Mouse (Mus musculus) embryonic facial prominence, embryonic 10.5 days (tissue): Measurements from ENCODE around the gene Cpt1c. TPM values are rescaled to one million over a fixed set of nuclear protein-coding genes. Genes with fewer than 3 reads are reported as not detected.
A peak's percentile ranks its signal among the peaks of the same experiment; 100 is the strongest.
"Not testable (repeated sequence)": the region's sequence is repeated elsewhere in the genome, so short reads cannot be mapped to it uniquely, and the experiment has no call there.

Experiments
- DNase-seq: peaks from one replicate; pipeline ENCODE4 v3.0.0-alpha.2; 2017; ENCODE audit warnings: low spot score
- H3K27ac ChIP-seq: fragments of 300-500 bp; sonication (generic); replicated peaks from 2 replicates; pipeline ENCODE4 v1.5.1; 2016; ENCODE audit warnings: mild to moderate bottlenecking
- H3K27me3 ChIP-seq: fragments of 300-500 bp; sonication (generic); replicated peaks from 2 replicates; pipeline ENCODE4 v1.6.1; 2016; ENCODE audit warnings: low read depth, mild to moderate bottlenecking; ENCODE audit not compliant: poor library complexity, severe bottlenecking
- H3K36me3 ChIP-seq: fragments of 300-500 bp; sonication (generic); replicated peaks from 2 replicates; pipeline ENCODE4 v1.6.1; 2016; ENCODE audit warnings: mild to moderate bottlenecking, moderate library complexity
- H3K4me1 ChIP-seq: fragments of 300-500 bp; sonication (generic); 2 replicates; pipeline ENCODE4 v1.6.1; 2016
- H3K4me3 ChIP-seq: fragments of 300-500 bp; sonication (generic); 2 replicates; pipeline ENCODE4 v1.5.1; 2016; ENCODE audit warnings: mild to moderate bottlenecking, moderate library complexity
- H3K9me3 ChIP-seq: fragments of 300-500 bp; sonication (generic); 2 replicates; pipeline ENCODE4 v1.6.1; 2016; ENCODE audit warnings: mild to moderate bottlenecking
- WGBS: fragments of 180-500 bp; shearing (Covaris S2); methylation state at CpG from one replicate; pipeline ENCODE4 v1.1.7; 2016; 5-methylcytosine and 5-hydroxymethylcytosine counted together
- polyA plus RNA-seq: library from polyadenylated mRNA; unstranded; fragments of >200 nt; fragmentation: Nextera tagmentation; extraction: Ambion mirVana; gene quantifications from 2 replicates; pipeline ENCODE4 v1.2.1, GENCODE M21; 2016

Cpt1c gene
- 18.5 and 18.8 TPM in 2 replicates for polyA plus RNA-seq

DNA sequence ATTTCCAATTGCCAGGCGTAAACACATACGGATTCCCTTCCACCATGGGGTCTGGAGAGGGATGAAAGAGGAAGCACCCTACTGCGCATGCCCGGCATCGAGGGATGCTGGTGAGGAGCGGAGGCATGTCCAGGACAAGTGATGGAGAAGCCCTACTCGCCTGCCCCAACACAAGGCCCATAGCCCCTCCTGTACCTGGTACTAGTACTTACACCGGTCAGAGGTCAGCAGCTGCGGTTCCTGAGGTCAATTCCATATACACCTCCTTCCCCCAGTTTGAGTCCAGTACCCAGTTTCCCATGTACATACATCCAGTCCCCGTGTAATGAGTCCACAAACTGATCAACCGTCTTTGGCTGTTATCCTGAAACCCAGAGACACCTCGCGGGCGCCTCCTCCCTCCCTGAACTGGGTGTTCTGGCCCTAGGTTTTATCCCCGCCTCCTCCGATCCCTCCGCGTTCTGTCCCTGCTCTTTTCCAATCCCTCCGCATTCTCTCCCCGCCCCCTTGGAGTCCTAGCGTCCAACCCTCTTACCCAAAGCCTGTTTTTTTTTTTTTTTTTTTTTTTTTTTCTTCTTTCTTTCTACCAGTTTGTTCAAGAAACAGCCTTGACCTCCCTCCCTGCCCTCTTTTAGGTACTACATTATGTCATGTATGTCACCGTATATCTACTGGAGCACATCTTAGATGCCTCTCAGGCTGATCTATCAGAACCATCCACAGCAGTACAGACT, at the start of gene Cpt1c:
Cpt1c (minus strand) TSS at position 469 of the 734 bp plus-strand sequence.
- Histone ChIP-seq H3K27ac (peak within 1 kb of the TSS; percentile 85), H3K4me3 (peak within 1 kb of the TSS; percentile 65), H3K36me3 (peaks cover 46% of the 10 kb centered on the region), H3K27me3 (no peaks in the 10 kb centered on the region), H3K4me1 (peaks cover 45% of the 10 kb centered on the region), H3K9me3 (no peaks in the 10 kb centered on the region)
- DNase-seq, result peak; percentile 87
- WGBS, result 1% methylated on average over 22 of the region's 22 CpGs

DNA sequence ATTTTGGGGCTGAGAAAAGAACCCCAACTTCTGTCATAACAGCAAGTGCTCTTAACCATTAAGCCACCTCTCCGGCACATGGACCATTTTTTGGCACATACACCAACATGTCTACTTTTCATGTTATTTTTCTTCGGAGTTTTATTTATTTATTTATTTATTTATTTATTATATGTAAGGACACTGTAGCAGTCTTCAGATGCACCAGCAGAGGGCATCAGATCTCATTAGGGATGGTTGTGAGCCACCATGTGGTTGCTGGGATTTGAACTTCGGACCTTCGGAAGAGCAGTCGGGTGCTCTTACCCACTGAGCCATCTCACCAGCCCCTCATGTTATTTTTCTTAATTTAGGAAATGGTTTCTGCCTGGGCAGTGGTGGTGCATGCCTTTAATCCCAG, 49.1 kb upstream of the Cpt1c start:
- not testable (repeated sequence) for DNase-seq, H3K9me3 ChIP-seq, H3K27ac ChIP-seq, H3K4me3 ChIP-seq
- Histone ChIP-seq H3K36me3 (peaks cover 26% of the 10 kb centered on the region), H3K27me3 (peaks cover 14% of the 10 kb centered on the region; the same call in 1 of the 2 replicates), H3K4me1 (peaks cover 35% of the 10 kb centered on the region)
- 82% methylated on average over 5 of the region's 5 CpGs for WGBS

DNA sequence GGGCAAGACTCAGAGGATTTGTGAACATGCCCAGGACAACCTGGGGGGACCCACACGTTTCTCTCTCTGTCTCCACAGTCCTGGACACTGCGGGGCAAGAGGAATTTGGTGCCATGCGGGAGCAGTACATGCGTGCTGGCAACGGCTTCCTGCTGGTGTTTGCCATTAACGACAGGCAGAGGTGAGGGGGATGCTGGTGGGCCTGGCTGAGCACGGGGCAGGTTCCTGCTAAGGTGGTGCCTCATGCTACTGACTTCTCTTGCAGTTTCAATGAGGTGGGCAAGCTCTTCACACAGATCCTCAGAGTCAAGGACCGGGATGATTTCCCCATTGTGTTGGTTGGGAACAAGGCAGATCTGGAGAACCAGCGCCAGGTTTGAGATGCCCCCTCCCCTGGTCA, 45.6 kb upstream of the Cpt1c start:
- Histone ChIP-seq H3K27me3 (peaks cover 18% of the 10 kb centered on the region; the same call in 1 of the 2 replicates), H3K4me1 (peaks cover 40% of the 10 kb centered on the region), H3K9me3 (no peaks in the 10 kb centered on the region), H3K36me3 (no peaks in the 10 kb centered on the region), H3K4me3 (0 out of 2 replicates have a peak overlapping the region, but pooled peaks have one; percentile 5), H3K27ac (no peak overlapping the region)
- WGBS, result 78% methylated on average over 9 of the region's 9 CpGs
- no peak for DNase-seq

DNA sequence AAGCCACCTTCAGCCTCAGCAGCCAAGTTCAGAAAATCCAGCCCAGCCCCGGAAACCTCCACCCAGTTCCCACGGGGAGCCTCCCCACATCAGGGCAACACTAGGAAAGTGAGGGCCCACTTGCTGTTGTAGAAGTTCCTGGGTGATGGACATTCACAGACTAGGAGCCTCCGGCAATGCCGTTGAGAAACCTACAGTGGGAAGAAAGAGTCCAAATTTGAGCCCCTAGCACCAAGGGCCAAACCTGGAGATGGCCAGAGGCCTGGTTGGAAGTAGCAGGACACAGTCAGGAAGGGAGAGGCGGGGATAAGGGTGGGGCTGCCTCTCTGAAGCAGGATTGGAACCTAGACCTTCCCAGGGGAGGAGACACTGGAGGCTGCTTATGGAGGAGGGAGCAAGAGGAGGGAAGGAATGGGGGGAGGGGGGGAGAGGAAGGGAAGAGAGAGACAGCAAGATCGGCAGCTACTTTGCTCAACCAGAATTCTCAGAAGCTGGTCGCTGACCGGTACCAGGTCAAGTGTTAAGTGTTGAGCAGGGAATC, 44.5 kb upstream of the Cpt1c start:
- H3K36me3 ChIP-seq, result peaks cover 3% of the 10 kb centered on the region
- H3K27me3 ChIP-seq, result peaks cover 18% of the 10 kb centered on the region; the same call in 1 of the 2 replicates
- peak overlapping the region; percentile 98 for H3K4me3 ChIP-seq
- H3K4me1 ChIP-seq, result peaks cover 50% of the 10 kb centered on the region
- no peak overlapping the region for H3K27ac ChIP-seq
- WGBS, result 31% methylated on average over 8 of the region's 8 CpGs
- DNase-seq, result no peak
- H3K9me3 ChIP-seq, result no peaks in the 10 kb centered on the region

DNA sequence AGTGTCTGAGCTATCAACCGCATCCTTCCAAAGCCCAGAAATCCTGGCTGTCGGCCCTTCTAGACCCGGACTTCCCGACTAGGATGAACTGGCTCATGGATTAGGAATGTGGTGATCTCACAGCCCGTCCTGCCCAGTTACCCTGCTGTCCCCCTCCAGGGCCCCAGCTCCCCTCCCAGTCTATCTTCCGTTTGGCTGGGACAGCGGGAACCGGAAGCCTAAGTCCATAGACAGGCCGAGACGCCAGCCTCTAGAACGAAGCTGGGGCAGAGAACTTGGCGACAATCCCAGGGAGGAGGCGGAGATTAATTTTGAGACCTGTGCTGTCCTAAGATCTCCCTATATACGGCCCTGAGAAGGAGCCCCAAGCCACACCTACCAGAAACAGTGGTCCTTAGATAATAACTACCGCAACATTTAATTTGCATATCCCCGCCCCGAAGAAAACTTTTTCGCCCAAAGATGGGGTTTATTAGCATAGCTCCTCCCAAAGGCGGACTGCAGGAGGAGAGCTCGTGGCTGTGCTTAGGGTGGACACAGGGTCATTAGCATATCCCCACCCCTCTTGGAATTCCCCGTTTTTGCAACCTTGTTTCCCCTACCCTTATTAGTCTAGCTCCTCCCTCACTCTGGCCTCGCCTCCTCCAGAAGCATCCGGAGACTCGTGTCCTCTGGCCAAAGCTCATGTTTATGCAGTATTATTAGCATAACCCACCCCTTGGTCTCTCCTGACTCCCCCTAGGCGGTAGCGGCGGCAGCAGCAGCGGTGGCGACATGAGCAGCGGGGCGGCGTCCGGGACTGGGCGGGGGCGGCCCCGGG, 42.8 kb upstream of the Cpt1c start, which contains the start of gene Rras:
Rras (plus strand) TSS at position 720 of the 820 bp plus-strand sequence.
- H3K4me1 ChIP-seq, result peaks cover 51% of the 10 kb centered on the region
- H3K9me3 ChIP-seq, result no peaks in the 10 kb centered on the region
- DNase-seq, result peak; percentile 92
- peaks cover 18% of the 10 kb centered on the region; the same call in 1 of the 2 replicates for H3K27me3 ChIP-seq
- H3K4me3 ChIP-seq, result peak within 1 kb of the TSS; percentile 98
- peaks cover 20% of the 10 kb centered on the region for H3K36me3 ChIP-seq
- H3K27ac ChIP-seq, result peak within 1 kb of the TSS; percentile 96
- WGBS, result under 1% methylated on average over 36 of the region's 36 CpGs

DNA sequence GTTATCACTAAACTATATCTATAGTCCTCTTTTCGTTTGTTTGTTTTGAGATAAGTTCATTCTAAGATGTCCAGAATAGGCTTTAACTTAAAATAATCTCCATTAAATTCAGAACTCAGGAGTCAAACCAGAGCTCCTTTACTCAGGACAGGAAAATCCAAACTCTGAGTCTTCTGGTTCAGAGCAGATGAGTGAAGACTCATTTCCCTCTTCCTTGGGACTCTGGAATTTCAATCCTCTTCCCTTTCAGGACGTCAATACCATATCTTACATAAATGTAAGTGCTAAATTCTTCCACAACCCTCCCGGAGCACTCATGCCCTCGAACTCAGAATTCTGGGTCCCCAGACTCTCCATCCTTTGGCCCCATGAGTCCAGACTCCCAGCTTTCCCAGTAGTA, 42.1 kb upstream of the Cpt1c start:
- 2% methylated on average over 4 of the region's 4 CpGs for WGBS

DNA sequence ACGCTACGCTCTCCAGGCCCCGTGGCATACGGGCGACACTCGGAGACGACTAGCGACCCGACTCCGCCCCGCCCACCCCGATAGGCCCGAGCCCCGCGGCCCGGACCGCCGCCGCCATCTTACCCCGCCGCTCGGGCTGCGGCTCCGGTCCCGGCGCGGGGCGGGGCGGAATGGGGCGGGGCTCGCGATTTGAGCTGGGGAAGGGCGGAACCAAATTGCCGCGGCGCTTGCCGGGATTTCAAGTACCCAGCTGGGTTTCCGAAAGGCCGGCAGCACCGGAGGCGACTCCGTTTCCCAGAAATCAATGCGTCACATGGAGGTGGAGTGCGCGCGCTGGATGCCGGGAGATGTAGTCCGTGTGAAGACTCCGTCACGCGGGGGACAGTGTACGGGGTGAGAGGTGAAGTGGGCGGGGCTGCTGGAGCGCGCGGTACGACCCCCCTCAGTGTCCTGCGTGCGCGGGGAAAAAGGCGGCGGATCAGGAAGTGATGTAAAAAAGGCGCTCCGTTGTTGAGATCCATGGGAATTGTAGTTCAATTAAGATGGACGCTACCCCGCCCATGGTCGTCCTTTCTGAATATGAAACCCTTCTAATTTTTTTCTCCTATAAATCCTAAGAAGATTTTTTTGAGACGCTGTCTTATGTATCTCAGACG, 41.4 kb upstream of the Cpt1c start, which contains the start of gene Scaf1:
Scaf1 (minus strand) TSS at position 407 of the 656 bp plus-strand sequence.
- Histone ChIP-seq H3K27ac (peak within 1 kb of the TSS; percentile 96), H3K27me3 (peaks cover 18% of the 10 kb centered on the region; the same call in 1 of the 2 replicates), H3K9me3 (no peaks in the 10 kb centered on the region), H3K4me3 (peak within 1 kb of the TSS; percentile 98), H3K36me3 (peaks cover 33% of the 10 kb centered on the region), H3K4me1 (peaks cover 49% of the 10 kb centered on the region)
- DNase-seq, result peak; percentile 100
- under 1% methylated on average over 69 of the region's 69 CpGs for WGBS

More for the DNA sequence above, 42.1 kb upstream of the Cpt1c start:
- H3K9me3 ChIP-seq, result no peaks in the 10 kb centered on the region
- peaks cover 18% of the 10 kb centered on the region; the same call in 1 of the 2 replicates for H3K27me3 ChIP-seq
- peak overlapping the region; percentile 98 for H3K4me3 ChIP-seq
- H3K4me1 ChIP-seq, result peaks cover 51% of the 10 kb centered on the region
- H3K27ac ChIP-seq, result peak overlapping the region; percentile 96
- H3K36me3 ChIP-seq, result peaks cover 27% of the 10 kb centered on the region
- DNase-seq, result no peak

DNA sequence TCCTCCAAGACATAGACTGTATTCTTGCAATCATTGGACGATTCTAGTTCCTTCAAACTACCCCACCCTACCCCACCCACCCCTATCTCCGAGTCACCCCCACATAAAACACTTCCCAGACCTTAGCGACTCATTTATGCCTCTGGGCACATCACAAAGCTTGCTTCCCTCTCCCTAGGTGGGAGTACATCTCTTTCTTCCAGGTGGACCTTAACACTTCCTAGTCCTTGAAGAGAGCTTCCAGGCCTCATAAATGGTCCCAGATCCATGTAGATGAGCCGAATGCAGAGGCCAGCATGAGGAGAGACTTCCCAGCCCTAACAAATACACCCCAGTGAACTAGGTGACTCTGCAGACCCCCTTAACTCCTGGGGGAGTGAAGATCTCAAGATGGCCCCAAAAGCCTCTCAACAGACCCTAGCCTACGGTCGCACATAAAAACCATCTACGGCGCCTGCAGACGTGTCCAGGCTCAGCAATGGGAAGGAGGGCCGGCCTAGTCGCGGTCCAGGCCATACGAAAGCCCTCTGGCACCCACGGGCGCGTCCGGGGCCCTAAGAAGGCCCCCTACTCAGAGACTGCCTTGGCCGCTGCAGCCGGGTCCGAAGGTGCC, 40.8 kb upstream of the Cpt1c start:
- DNase-seq, result no peak
- peak overlapping the region; percentile 98 for H3K4me3 ChIP-seq

DNA sequence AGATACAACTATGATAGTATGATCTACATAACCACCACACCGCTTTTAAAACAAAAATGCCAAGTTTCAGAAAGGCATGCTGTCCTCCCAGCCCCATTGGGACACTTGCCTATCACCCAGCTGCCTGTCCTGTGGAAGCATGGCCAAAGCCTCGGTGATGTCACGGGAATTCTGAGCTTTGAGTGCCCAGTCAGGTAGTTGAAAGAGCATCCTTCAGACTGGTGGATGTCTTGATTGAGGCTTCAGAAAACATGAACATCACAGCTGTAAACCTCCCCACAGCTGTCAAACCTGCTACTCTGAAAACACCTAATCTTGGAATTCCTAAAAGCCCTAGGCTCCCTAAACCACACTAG, 39.4 kb upstream of the Cpt1c start:
- H3K4me1 ChIP-seq, result peaks cover 35% of the 10 kb centered on the region
- 96% methylated on average over 3 of the region's 3 CpGs for WGBS
- H3K9me3 ChIP-seq, result no peaks in the 10 kb centered on the region
- H3K27me3 ChIP-seq, result peaks cover 7% of the 10 kb centered on the region; the same call in 1 of the 2 replicates
- peak overlapping the region; percentile 98; the same call in 1 of the 2 replicates for H3K4me3 ChIP-seq
- H3K27ac ChIP-seq, result no peak overlapping the region
- H3K36me3 ChIP-seq, result peaks cover 53% of the 10 kb centered on the region
- no peak for DNase-seq

More for the DNA sequence above, 40.8 kb upstream of the Cpt1c start:
- Histone ChIP-seq H3K27ac (peak overlapping the region; percentile 96), H3K9me3 (no peaks in the 10 kb centered on the region), H3K27me3 (peaks cover 15% of the 10 kb centered on the region; the same call in 1 of the 2 replicates), H3K4me1 (peaks cover 47% of the 10 kb centered on the region), H3K36me3 (peaks cover 40% of the 10 kb centered on the region)
- 2% methylated on average over 20 of the region's 20 CpGs for WGBS

DNA sequence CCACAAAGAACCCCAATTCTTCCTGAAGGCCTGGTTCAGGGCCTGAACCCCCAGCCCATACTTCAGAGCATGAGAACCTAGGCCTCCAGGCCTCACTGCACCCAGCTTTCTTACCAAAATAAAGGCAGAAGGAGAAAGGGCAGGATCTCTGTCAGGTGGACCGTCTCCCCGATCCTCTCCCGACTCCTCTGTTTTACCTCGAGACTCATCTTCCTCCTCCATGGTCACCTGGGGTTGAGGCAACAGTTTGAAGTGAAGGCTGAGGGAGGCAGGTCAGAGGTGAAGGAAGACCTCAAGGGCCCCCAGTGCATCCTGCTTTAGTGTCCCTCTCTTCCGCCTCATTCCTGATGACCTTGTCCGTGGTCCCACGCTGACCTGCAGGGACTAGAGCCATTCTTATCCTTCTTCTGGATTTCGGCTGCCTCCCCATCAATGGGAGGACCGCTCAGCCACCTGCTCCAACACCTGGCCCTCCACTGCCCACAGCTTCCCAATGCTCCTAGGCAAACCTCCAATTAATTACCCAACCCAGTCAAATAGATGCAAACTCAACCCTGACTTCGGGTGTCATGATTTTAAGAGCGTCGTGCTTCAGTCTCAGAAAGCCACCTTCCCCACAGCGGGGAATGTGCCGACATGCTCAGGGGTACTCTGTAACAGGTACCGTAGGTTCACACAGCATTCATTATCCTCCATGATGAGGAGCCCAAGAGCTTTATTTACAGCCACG, 38.9 kb upstream of the Cpt1c start:
- no peak for DNase-seq
- Histone ChIP-seq H3K27me3 (peaks cover 2% of the 10 kb centered on the region; the same call in 1 of the 2 replicates), H3K27ac (no peak overlapping the region), H3K4me3 (0 out of 2 replicates have a peak overlapping the region, but pooled peaks have one; percentile 98), H3K9me3 (no peaks in the 10 kb centered on the region), H3K36me3 (peaks cover 59% of the 10 kb centered on the region), H3K4me1 (peaks cover 30% of the 10 kb centered on the region)
- 95% methylated on average over 16 of the region's 16 CpGs for WGBS

DNA sequence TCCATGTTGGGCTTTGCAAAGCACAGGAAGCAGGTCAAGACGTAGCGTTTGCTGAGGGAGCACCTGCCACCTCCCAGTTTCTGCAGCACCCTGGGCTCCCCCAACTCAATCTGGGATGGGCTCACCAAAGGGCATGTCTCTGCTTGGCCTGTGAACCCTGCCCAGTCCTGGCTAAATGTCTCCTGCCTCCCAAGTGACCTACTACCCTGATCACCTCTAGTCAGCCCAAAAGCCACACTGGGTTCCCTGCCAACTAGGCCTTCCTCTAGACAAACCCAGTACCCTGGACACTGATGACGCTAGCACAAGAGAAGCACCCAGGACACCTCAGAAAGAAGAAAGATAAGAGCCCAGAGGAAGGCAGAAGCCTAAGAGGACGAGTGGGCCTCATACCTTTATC, 38.2 kb upstream of the Cpt1c start:
- Histone ChIP-seq H3K27ac (no peak overlapping the region), H3K4me3 (no peak overlapping the region; the same call in 1 of the 2 replicates), H3K27me3 (no peaks in the 10 kb centered on the region), H3K4me1 (peaks cover 23% of the 10 kb centered on the region), H3K36me3 (peaks cover 66% of the 10 kb centered on the region), H3K9me3 (no peaks in the 10 kb centered on the region)
- no peak for DNase-seq
- 89% methylated on average over 4 of the region's 4 CpGs for WGBS
